Mouse (Mus musculus) hematopoietic stem cell, adult 5-6 weeks (primary cell): ENCODE measurements around the gene Nop10. TPM values are rescaled to one million over a fixed set of nuclear protein-coding genes. Genes with fewer than 3 reads are reported as not detected.

Experiments used
- ATAC-seq, 2 experiments: fragments of 125-278 bp in 1 of 2; replicated peaks in 1 of 2; 2 replicates each; pipeline ENCODE4 v1.8.0; 2016 to 2017; ENCODE audit warnings: inconsistent platforms in 2 of 2, mild to moderate bottlenecking in 2 of 2, moderate number of reproducible peaks in 2 of 2, low read depth in 1 of 2, moderate TSS enrichment in 1 of 2; ENCODE audit not compliant: low FRiP score in 2 of 2, poor library complexity in 2 of 2, severe bottlenecking in 2 of 2, insufficient read depth in 1 of 2, low TSS enrichment in 1 of 2
- total RNA-seq: library from RNA; stranded (forward); fragments of 172-1452, 232-1000 nt; gene quantifications from 2 replicates; pipeline ENCODE4 v1.2.3, GENCODE M21; 2017

Nop10 gene
- 109 and 165 TPM in 2 replicates for total RNA-seq

GRCm38 (mm10) chr2:112261748-112262653 lies at the start of gene Nop10:
Nop10 (plus strand) TSS chr2:112261926.
- ATAC-seq: peak; percentile 62 to 63

DNA sequence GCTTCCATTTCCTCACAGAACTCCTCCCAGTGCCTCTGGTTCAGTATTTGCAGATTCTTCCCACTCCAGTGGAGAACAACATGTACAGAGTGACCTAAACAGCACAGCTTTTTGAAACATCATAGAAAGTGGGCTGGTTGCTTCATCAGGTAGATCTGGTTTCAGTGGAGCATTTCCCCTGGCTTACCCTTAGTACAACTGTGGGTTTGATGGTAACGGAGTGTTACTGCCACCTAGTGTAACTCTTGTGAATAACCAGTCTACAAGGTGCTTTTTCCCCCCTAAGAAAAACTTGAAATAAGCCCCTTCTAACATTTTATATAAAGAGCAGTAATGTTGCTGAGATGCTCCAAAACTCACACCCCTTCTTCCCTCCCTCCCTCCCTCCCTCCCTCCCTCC lies 45.7 kb upstream of the Nop10 start:
- ATAC-seq: peak; percentile 67 to 84; a peak in 3 of 4 replicates

DNA sequence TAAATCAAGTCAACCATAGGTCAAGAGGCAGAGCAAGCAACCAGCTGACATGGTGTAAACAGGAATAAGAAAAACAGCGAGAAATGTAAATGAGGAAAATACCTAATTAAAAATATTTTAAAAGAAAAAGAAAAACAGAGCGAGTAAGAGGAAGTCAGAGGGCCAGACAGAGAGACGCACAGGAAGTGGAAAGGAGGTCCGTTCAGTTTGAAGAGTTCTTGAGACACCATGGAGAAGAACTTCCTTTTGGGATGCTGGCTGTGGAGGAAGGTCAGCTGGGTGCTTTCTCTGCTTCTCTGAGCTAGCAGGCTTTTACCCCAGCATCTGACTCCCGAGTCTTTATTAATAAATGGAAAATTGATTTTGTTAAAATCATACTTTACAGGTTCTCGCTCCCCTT lies 44.1 kb upstream of the Nop10 start:
- ATAC-seq: no peak

DNA sequence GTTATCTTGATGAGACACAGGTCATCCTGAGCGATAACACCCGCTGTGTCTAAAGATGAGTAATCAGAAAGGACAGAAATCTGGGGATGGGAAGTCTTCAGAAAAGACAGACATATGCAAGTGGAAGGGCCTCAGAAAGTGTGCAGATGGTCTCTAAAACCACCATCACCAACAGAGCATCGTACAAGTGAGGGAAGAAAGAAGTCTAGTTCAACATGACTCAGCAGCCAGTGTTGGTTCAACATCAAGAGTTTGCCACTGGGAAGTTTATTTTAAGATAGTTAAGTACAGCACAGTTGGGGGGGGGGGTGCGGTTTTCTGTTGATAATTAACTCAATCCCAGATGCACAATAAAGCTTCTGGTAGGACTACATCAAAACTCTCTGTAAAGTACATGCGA lies 40.8 kb upstream of the Nop10 start:
- ATAC-seq: no peak

DNA sequence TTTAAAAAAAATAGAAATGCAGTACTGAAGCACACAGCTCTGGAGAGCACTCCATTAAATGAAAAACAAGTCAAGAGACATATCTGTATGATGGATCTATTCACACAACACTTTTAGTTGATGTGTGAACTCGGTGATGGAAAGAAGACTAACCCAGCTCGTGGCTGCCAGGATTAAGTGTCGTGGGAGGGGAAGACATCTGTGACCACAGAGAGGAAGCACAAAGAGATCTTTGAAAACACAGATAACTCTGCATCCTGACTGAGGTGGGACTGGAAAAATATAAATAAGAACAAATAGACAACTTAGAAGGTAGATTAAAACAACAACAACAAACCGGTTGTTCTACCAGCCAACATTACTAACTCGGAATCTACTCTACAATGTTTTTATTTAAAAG lies 39.1 kb upstream of the Nop10 start:
- no peak for ATAC-seq

GRCm38 (mm10) chr2:112224356-112224755 lies 37.4 kb upstream of the Nop10 start:
- no peak for ATAC-seq

- ATAC-seq: peak; percentile 67 to 89; a peak in 2 of 4 replicates
Measured at GRCm38 (mm10) chr2:112232623-112233022, 29.1 kb upstream of the Nop10 start.

GRCm38 (mm10) chr2:112236620-112237019 lies 25.1 kb upstream of the Nop10 start:
- no peak for ATAC-seq

GRCm38 (mm10) chr2:112238006-112238405 lies 23.7 kb upstream of the Nop10 start:
- no peak for ATAC-seq

DNA sequence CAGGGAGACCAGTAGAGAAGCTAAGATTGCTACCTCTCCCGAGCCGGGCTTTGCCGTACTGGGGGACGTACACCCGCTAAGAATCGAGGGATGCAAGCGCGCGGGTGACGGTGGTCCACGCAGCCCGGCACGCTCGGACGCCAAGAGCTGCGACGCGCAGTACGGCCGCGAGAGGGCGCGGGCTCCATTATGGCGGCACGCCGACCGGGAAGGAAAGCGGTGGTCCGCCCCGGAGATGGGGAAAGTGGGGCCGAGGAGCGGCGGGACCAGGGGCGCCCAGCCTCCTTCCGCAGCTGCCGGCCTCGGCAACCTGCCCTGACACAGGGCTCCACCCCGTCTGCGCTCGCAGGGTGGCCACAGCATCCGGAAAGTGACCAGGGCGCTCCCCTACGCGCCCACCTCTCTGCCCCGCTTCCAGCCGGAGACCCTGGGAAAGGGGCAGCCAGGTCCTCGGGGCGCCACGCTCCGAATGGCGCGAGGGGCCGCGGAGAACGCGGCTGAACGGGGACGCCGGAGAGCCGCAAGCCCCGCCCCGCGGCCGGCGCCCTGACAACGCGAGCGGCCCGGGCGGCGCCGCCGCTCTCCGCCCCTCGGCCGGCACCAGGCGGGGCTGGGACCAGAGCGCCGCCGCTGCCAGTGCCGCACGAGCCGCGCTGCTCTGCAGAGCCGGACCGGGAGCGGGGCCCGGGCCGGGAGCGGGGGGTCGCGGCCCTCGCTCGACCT lies 22.4 kb upstream of the Nop10 start, which contains the start of gene Lpcat4:
Gene Lpcat4 (plus strand): TSS at position 257 of the 723 bp plus-strand sequence.
- peak; percentile 77 to 86 for ATAC-seq

GRCm38 (mm10) chr2:112239935-112240721 lies 21.6 kb upstream of the Nop10 start:
- peak; percentile 30 to 38 for ATAC-seq

DNA sequence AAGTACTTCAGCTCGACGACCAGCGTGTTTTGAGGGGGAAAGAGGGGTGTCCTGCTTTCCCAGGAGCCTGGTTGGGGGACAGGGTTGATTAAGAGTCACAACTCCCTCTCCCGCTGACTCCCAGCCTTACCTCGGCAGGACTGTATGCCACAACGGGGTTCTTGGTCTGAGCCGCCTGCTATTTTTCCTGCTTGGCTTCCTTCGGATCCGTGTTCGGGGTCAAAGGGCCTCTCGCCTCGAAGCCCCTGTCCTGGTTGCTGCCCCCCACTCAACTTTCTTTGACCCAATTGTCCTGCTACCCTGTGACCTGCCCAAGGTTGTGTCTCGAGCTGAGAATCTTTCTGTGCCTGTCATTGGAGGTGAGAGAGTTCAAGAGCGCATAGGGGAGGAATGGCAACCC lies 19.9 kb upstream of the Nop10 start:
- no peak for ATAC-seq

DNA sequence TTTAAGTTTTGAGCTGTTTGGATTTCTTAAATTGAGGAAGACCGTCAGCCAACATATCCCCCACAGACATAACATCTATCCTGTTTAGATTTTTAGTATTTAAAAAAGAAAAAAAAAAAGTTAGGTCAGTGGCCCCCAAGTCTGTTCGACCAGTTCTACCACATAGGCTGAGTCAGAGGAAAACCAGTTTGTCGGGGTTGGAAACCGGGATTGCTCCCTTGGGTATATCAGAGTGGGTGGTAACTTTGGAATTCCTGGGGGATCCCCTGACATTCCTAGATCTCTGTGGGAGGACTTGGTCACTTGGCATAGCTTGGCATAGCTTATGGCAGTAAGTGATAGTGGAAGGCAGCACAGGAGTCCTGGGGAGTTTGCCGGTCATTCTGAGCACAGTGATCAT lies 16.4 kb upstream of the Nop10 start:
- no peak for ATAC-seq

DNA sequence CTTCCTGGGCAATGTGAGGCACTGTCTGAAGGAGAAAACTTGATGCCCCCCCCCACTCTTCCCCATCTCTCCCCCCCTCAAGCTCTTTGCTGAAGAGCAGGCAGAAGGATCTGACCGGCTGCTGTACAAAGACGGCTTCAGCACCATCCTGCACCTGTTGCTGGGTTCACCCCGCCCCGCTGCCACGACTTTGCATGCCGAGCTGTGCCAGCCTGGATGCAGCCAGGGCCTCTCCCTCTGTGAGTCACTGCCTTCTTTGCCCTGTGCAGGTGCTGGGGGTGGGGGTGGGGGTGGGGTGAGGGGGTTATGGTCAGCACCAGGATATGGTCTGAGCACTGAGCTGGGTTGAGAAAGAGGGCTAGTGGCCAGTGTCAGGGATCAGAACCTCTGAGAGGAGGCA lies 15.5 kb upstream of the Nop10 start:
- ATAC-seq: no peak

- peak; percentile 57 to 72 for ATAC-seq
Measured at GRCm38 (mm10) chr2:112247323-112247722, 14.4 kb upstream of the Nop10 start.

GRCm38 (mm10) chr2:112249780-112250453 lies 11.8 kb upstream of the Nop10 start:
- ATAC-seq: no peak
